Mouse (Mus musculus) lung, adult 10 weeks (tissue): ENCODE results near the gene Olfr1391. TPM values are rescaled to one million over a fixed set of nuclear protein-coding genes. Genes with fewer than 3 reads are reported as not detected.

Experiments
- polyA plus RNA-seq: library from polyadenylated mRNA; stranded (reverse); fragments of 350-450 nt; fragmentation: Illumina TruSeq; extraction: RNeasy Lipid Tissue Mini Kit (QIAGEN cat#74804); gene quantifications from one replicate; pipeline ENCODE4 v1.2.3, GENCODE M21; 2014; ENCODE audit warnings: low read depth, low replicate concordance; ENCODE audit not compliant: insufficient read depth

Olfr1391 gene
- not detected for polyA plus RNA-seq

GRCm38 (mm10) chr11:49322442-49322841, at the start of gene Olfr1391:
Olfr1391 (plus strand) TSS chr11:49322742.

DNA sequence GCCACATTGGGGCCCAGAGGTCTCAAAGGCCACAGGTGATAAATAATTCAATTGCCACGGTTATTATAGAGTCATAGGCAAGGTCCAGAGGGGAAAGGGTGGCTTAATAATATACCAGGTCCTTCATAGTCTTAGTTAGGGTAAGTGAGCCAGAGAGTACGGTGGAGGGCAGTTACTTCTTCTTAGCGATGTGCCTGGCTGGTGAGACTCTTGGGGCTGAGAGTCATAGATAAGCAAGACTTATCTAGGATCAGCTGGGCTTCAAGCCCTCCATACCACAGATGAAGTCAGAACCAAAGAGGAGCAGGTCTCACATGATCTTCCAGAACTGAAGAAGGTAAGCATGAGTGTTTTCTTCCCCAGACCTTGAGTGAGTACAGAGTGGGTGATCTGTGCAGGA, 44.3 kb upstream of the Olfr1391 start, which contains the start of gene Olfr1393:
Gene Olfr1393 (plus strand): TSS at position 83 of the 400 bp plus-strand sequence.

GRCm38 (mm10) chr11:49284982-49285381, 37.6 kb upstream of the Olfr1391 start, which contains the start of gene Olfr1392:
Olfr1392 (plus strand) TSS chr11:49285282.

GRCm38 (mm10) chr11:49304441-49304840, 18.1 kb upstream of the Olfr1391 start, which contains the start of gene Olfr10:
Olfr10 (plus strand) TSS chr11:49304741.

GRCm38 (mm10) chr11:49334888-49335287, 12.3 kb downstream of the Olfr1391 start, which contains the start of gene Olfr1390:
Olfr1390 (plus strand) TSS chr11:49335188.

Other genes starting within 250 kb of the Olfr1391 start
- 39.1 TPM for gene Ifi47, start 246.2 kb upstream of the Olfr1391 start, polyA plus RNA-seq
- gene Olfr1396, start 207.9 kb upstream of the Olfr1391 start, polyA plus RNA-seq = not detected
- gene Olfr1395, start 180.5 kb upstream of the Olfr1391 start, polyA plus RNA-seq = not detected
- not detected for gene Olfr1394, start 168.4 kb upstream of the Olfr1391 start, polyA plus RNA-seq
- 0.89 TPM for gene Btnl9, start 135.6 kb upstream of the Olfr1391 start, polyA plus RNA-seq
- gene Zfp62, start 119.5 kb upstream of the Olfr1391 start, polyA plus RNA-seq = 10.9 TPM
- gene Mgat1, start 78.6 kb upstream of the Olfr1391 start, polyA plus RNA-seq = 66.7 TPM
- not detected for gene Olfr1393, start 44.4 kb upstream of the Olfr1391 start, polyA plus RNA-seq
- not detected for gene Olfr1392, start 37.5 kb upstream of the Olfr1391 start, polyA plus RNA-seq
- not detected for gene Olfr10, start 18.0 kb upstream of the Olfr1391 start, polyA plus RNA-seq
- gene Olfr1390, start 12.4 kb downstream of the Olfr1391 start, polyA plus RNA-seq = not detected
- not detected for gene Olfr1389, start 100.3 kb downstream of the Olfr1391 start, polyA plus RNA-seq
- gene Olfr1388, start 113.9 kb downstream of the Olfr1391 start, polyA plus RNA-seq = not detected
- not detected for gene Olfr1387, start 132.6 kb downstream of the Olfr1391 start, polyA plus RNA-seq
- not detected for gene Olfr1386, start 142.3 kb downstream of the Olfr1391 start, polyA plus RNA-seq
- gene Olfr1385, start 166.3 kb downstream of the Olfr1391 start, polyA plus RNA-seq = not detected
- not detected for gene Olfr1384, start 184.0 kb downstream of the Olfr1391 start, polyA plus RNA-seq
- not detected for gene Olfr1383, start 196.9 kb downstream of the Olfr1391 start, polyA plus RNA-seq
- gene Olfr1382, start 205.5 kb downstream of the Olfr1391 start, polyA plus RNA-seq = not detected
- not detected for gene Olfr1381, start 220.7 kb downstream of the Olfr1391 start, polyA plus RNA-seq
- not detected for gene Olfr1380, start 234.1 kb downstream of the Olfr1391 start, polyA plus RNA-seq